Mouse (Mus musculus) left cerebral cortex, adult 18-20 months (tissue): ENCODE measurements around the gene Dnali1. TPM values are rescaled to one million over a fixed set of nuclear protein-coding genes. Genes with fewer than 3 reads are reported as not detected.
A peak's percentile ranks its signal among the peaks of the same experiment; 100 is the strongest.

ENCODE experiments used
- DNase-seq, 2 experiments: peaks; one replicate each; pipeline ENCODE4 v3.0.0; 2021 to 2022; ENCODE audit warnings: low spot score in 2 of 2, mixed read lengths in 1 of 2
- total RNA-seq, 2 experiments: library from RNA; stranded (reverse); gene quantifications; 2 replicates each; pipeline ENCODE4 v1.2.3; 2021

Dnali1 gene
- total RNA-seq, 2 experiments from 2014 or later: 0.16 to 0.77 TPM

DNA sequence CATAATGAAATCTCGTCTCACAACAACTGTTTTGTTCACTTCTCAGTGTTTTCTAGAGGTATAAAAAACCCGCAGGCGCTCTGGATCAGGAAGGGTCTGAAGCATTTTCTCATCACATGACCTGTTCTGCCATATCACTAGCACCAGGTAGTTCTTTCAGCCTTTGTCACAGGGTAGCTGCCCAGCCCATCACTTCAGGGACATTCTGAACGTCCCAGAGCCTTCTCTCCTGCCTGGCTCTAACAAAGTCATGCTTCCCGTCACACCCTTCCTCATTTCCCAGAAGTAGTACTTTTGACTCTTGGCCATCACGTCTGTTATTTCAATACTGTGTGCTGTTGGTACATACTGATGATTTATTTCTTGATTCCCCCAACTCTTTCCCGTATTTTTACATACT lies 21.0 kb downstream of the Dnali1 start:
- DNase-seq: no peak

- no peak for DNase-seq
Measured at GRCm38 (mm10) chr4:125034341-125034740, 31.2 kb downstream of the Dnali1 start.

DNA sequence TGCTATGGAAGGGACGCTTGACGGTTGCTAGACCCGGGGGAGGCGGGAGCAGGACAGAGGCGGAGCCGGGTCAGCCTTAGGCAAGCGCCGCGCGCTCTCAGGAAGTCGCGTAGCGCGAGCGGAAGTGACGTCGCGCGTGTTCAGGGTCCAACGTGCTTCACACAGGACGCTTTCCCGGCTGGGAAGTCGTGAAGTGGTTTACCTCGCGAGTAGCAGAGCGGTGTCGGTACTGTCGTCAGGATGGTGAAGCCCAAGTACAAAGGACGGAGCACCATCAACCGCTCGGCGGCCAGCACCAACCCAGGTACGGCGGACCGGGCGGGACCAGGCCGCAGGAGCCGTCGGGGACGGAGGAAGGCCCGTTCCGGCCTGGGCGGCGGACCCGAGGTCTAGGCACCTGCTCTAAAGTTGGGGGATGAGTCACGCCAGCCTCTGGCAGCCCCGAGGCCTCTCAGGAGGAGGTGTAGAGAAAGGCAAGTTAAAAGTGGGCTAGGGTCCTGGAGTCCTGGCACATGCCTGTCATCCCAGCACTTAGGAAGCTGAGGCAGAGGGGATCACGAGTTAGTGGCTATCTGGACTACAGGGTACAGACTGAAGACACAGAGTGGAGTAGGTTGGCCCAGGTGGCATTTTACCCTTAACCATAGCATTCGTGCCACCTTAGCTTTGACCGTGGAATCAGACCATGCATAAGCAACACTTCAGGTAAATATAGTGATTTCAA lies 35.5 kb downstream of the Dnali1 start:
- peak; percentile 92 to 94 for DNase-seq

DNA sequence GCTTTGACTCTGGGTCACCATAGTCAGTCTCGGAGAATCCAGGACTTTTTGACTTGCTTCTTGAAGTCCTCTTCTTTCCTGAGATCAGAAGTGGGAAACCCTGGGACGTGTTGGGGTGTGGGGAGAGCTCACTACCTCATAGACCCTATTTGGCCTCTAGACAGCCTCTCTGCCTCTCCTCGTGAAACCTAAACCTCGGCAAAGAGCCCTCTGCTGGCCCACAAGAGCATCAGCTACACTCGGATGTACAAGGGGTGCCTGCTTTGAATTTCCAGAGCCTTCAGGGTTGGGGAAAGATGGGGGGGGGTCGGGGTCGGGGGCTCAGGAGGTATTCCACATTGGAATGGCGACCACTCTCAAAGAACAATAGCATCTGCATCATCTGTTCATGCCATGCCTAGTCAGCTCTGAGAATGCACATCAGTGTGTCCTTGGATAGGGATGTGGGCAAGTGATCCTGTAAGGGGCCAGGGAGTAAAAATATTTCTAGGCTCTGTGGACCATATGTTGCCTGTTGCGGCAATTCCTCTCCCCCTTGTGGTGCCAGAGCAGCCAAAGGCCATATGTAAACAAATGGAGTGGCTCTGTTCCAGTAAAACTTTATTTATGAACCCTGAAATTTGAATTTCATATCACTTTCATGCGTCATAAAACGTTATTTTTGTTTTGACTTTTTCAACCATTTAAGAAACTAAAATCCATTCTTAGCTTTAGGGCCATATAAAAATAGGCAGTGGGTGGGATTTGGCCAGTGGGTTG lies 44.5 kb downstream of the Dnali1 start:
- peak in 1 of 2 experiments; percentile 13 for DNase-seq

DNA sequence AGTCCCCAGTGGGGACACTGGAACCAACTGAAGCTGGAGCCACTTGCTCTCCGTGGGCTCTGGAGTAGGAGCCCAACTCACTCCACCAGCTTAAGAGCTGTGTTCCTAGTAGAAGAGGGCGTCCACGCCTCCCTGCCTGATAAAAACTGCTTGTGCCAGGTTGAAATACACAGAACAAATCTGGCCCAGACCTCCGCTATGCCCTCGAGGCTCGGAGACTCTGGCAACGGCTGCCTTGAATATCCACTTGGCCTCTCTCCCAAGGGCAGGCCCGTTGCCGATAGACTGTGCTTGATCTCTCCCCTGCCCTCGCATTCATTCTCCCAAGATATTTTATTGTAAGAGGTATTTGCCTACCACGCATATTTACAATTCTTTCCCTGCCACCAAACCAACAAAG lies 48.1 kb downstream of the Dnali1 start:
- DNase-seq: no peak

GRCm38 (mm10) chr4:125015806-125016635 lies 49.5 kb downstream of the Dnali1 start, which contains the start of gene Gnl2:
Gnl2 (plus strand) TSS chr4:125016585.
- DNase-seq: no peak

GRCm38 (mm10) chr4:125008712-125009111 lies 56.8 kb downstream of the Dnali1 start:
- DNase-seq: no peak

GRCm38 (mm10) chr4:125008220-125008619 lies 57.3 kb downstream of the Dnali1 start:
- DNase-seq: no peak

GRCm38 (mm10) chr4:125007460-125007859 lies 58.0 kb downstream of the Dnali1 start:
- DNase-seq: no peak

Other genes with a start within 250 kb of the Dnali1 start
- 10 to 100 TPM; 38.3 to 39.3 TPM for gene Yrdc, start 215.0 kb downstream of the Dnali1 start, total RNA-seq
- gene 1110065P20Rik, start 214.5 kb downstream of the Dnali1 start, total RNA-seq: 10 to 100 TPM; 73.1 to 75.8 TPM
- gene Maneal, start 203.5 kb downstream of the Dnali1 start, total RNA-seq: 10 to 100 TPM; 53.8 to 55.5 TPM
- gene Epha10, start 184.8 kb downstream of the Dnali1 start, total RNA-seq: 10 to 100 TPM; 44.4 to 46.0 TPM
- 10 to 100 TPM; 17.5 to 19.3 TPM for gene 9930104L06Rik, start 128.7 kb downstream of the Dnali1 start, total RNA-seq
- gene Cdca8, start 126.4 kb downstream of the Dnali1 start, total RNA-seq: 1 to 10 TPM in 1 of 2 experiments, under 1 TPM in 1; 0.96 to 1.8 TPM
- 10 to 100 TPM; 18.9 to 24.4 TPM for gene Rspo1, start 79.3 kb downstream of the Dnali1 start, total RNA-seq
- 10 to 100 TPM; 54.9 to 60.0 TPM for gene Gnl2, start 49.1 kb downstream of the Dnali1 start, total RNA-seq
- 10 to 100 TPM; 15.1 to 16.0 TPM for gene Snip1, start 969 bp upstream of the Dnali1 start, total RNA-seq
- 100 to 1,000 TPM; 129 to 139 TPM for gene Meaf6, start 19.4 kb upstream of the Dnali1 start, total RNA-seq
- 1 to 10 TPM in 1 of 2 experiments, under 1 TPM in 1; 0.56 to 1.1 TPM for gene Zc3h12a, start 62.1 kb upstream of the Dnali1 start, total RNA-seq